Mouse (Mus musculus): Measurements from ENCODE around the gene Caprin1.
A peak's percentile ranks its signal among the peaks of the same experiment; 100 is the strongest.

Gene Caprin1

GRCm38 (mm10) chr2:103728027-103728540 is 69.4 kb downstream of the Caprin1 start:
- no peak for DNase-seq (ENCODE audit: extremely low spot score)

GRCm38 (mm10) chr2:103724521-103724920 is 72.9 kb downstream of the Caprin1 start:
- no peak for DNase-seq (ENCODE audit: extremely low spot score)

GRCm38 (mm10) chr2:103719292-103719646 is 78.2 kb downstream of the Caprin1 start:
- DNase-seq (ENCODE audit: extremely low spot score): no peak

GRCm38 (mm10) chr2:103718594-103719291 is 78.7 kb downstream of the Caprin1 start:
- DNase-seq (ENCODE audit: extremely low spot score): peak; percentile 70

- DNase-seq (ENCODE audit: extremely low spot score): no peak
Observed at GRCm38 (mm10) chr2:103714412-103714811, 83.0 kb downstream of the Caprin1 start.

- no peak for DNase-seq (ENCODE audit: extremely low spot score)
Observed at GRCm38 (mm10) chr2:103713831-103714230, 83.6 kb downstream of the Caprin1 start.

Measured in embryo, embryonic 9.5 days (tissue).